Mouse (Mus musculus) cerebellum, adult 2 months (tissue): ENCODE data around the gene Ints3. TPM values are rescaled to one million over a fixed set of nuclear protein-coding genes. Genes with fewer than 3 reads are reported as not detected.

ENCODE experiments used
- DNase-seq, 2 experiments: peaks; one replicate each; pipeline ENCODE4 v3.0.0; 2021
- H3K27ac ChIP-seq: fragments of 200-500 bp; 2 replicates; pipeline ENCODE4 v1.5.1; 2012; ENCODE audit warnings: low read length, control low read depth, inconsistent platforms; ENCODE audit not compliant: insufficient read depth
- H3K27me3 ChIP-seq: fragments of 200-500 bp; 2 replicates; pipeline ENCODE4 v1.6.1; 2012; ENCODE audit warnings: inconsistent platforms, mild to moderate bottlenecking, low read length, moderate library complexity; ENCODE audit not compliant: control insufficient read depth, insufficient read depth
- H3K4me1 ChIP-seq: fragments of 200-500 bp; 2 replicates; pipeline ENCODE4 v1.6.1; 2011; ENCODE audit warnings: low read length; ENCODE audit not compliant: control insufficient read depth, insufficient read depth
- H3K4me3 ChIP-seq: fragments of 200-500 bp; replicated peaks from 2 replicates; pipeline ENCODE3; 2011; ENCODE audit warnings: mild to moderate bottlenecking, low read depth, low read length, control low read depth; ENCODE audit not compliant: insufficient read depth
- CTCF ChIP-seq: fragments of 200-500 bp; IDR thresholded peaks from 2 replicates; pipeline ENCODE4 v1.5.1; 2011; ENCODE audit warnings: low read depth, mild to moderate bottlenecking, control low read depth, low read length, moderate library complexity, borderline replicate concordance; ENCODE audit not compliant: insufficient read depth
- POLR2A ChIP-seq: fragments of 200-500 bp; IDR thresholded peaks from 2 replicates; pipeline ENCODE4 v1.6.1; 2011; ENCODE audit warnings: low read length, control low read depth, borderline replicate concordance; ENCODE audit not compliant: insufficient read depth
- WGBS: fragments of 180-500 bp; shearing (Covaris S2); methylation state at CpG from one replicate; pipeline ENCODE4 v1.1.7; 2018; 5-methylcytosine and 5-hydroxymethylcytosine counted together
- polyA plus RNA-seq: library from polyadenylated mRNA; depleted of rRNA; stranded (reverse); fragments of >200 nt; gene quantifications from 2 replicates; pipeline ENCODE4 v1.2.3, GENCODE M21; 2012

The Ints3 gene
- polyA plus RNA-seq, 1 experiment, result 48.5 TPM

- H3K27ac ChIP-seq, result no peak overlapping the region
- no peak for DNase-seq
Observed at GRCm38 (mm10) chr3:90451396-90452095, 18.1 kb upstream of the Ints3 start.

GRCm38 (mm10) chr3:90450874-90451273, 17.5 kb upstream of the Ints3 start:
- H3K4me1 ChIP-seq, result no peaks in the 10 kb centered on the region
- no peaks in the 10 kb centered on the region for H3K27me3 ChIP-seq
- no peak overlapping the region for H3K4me3 ChIP-seq
- DNase-seq, result no peak
- H3K27ac ChIP-seq, result no peak overlapping the region
- 30% methylated on average over 12 of the region's 12 CpGs for WGBS
- TF ChIP-seq POLR2A (no peak), CTCF (no peak)

More at GRCm38 (mm10) chr3:90451396-90452095, 18.1 kb upstream of the Ints3 start:
- Histone ChIP-seq H3K4me1 (no peaks in the 10 kb centered on the region), H3K4me3 (no peak overlapping the region), H3K27me3 (no peaks in the 10 kb centered on the region)
- WGBS, result 53% methylated on average over 10 of the region's 10 CpGs
- no peak for TF ChIP-seq POLR2A
- TF ChIP-seq CTCF, result no peak

- H3K27ac ChIP-seq, result no peak overlapping the region
- TF ChIP-seq CTCF (no peak), POLR2A (no peak)
- no peaks in the 10 kb centered on the region for H3K4me1 ChIP-seq
- no peaks in the 10 kb centered on the region for H3K27me3 ChIP-seq
- DNase-seq, result no peak
- WGBS, result 42% methylated on average over 6 of the region's 6 CpGs
- no peak overlapping the region for H3K4me3 ChIP-seq
Observed at GRCm38 (mm10) chr3:90448626-90449025, 15.2 kb upstream of the Ints3 start.

GRCm38 (mm10) chr3:90447123-90447494, 13.7 kb upstream of the Ints3 start:
- H3K27me3 ChIP-seq, result no peaks in the 10 kb centered on the region
- 69% methylated on average over 7 of the region's 7 CpGs for WGBS
- DNase-seq, result no peak
- TF ChIP-seq POLR2A, result no peak
- no peak for TF ChIP-seq CTCF
- H3K4me3 ChIP-seq, result no peak overlapping the region
- no peaks in the 10 kb centered on the region for H3K4me1 ChIP-seq
- no peak overlapping the region; the same call in 1 of the 2 replicates for H3K27ac ChIP-seq

- 7% methylated on average over 17 of the region's 17 CpGs for WGBS
- no peaks in the 10 kb centered on the region for H3K27me3 ChIP-seq
- no peaks in the 10 kb centered on the region for H3K4me1 ChIP-seq
- TF ChIP-seq CTCF (no peak), POLR2A (no peak)
- peak; percentile 22 to 42 for DNase-seq
- no peak overlapping the region for H3K4me3 ChIP-seq
- H3K27ac ChIP-seq, result no peak overlapping the region; the same call in 1 of the 2 replicates
Observed at GRCm38 (mm10) chr3:90446389-90447122, 13.1 kb upstream of the Ints3 start.

GRCm38 (mm10) chr3:90445417-90446200, 12.2 kb upstream of the Ints3 start:
- H3K27ac ChIP-seq, result no peak overlapping the region
- WGBS, result 75% methylated on average over 11 of the region's 11 CpGs
- TF ChIP-seq POLR2A (no peak), CTCF (no peak)
- H3K27me3 ChIP-seq, result no peaks in the 10 kb centered on the region
- no peak overlapping the region for H3K4me3 ChIP-seq
- no peak for DNase-seq
- H3K4me1 ChIP-seq, result no peaks in the 10 kb centered on the region

- Histone ChIP-seq H3K27me3 (no peaks in the 10 kb centered on the region), H3K4me1 (no peaks in the 10 kb centered on the region), H3K4me3 (no peak overlapping the region), H3K27ac (no peak overlapping the region)
- TF ChIP-seq CTCF, result no peak
- no peak for TF ChIP-seq POLR2A
- WGBS, result 89% methylated on average over 3 of the region's 3 CpGs
- DNase-seq, result no peak
Observed at GRCm38 (mm10) chr3:90443977-90444376, 10.6 kb upstream of the Ints3 start.
